Mouse (Mus musculus) inflammation-experienced regulatory T-cells, adult 6 months (primary cell): ENCODE data around the gene Herpud1. TPM values are rescaled to one million over a fixed set of nuclear protein-coding genes. Genes with fewer than 3 reads are reported as not detected.

Source experiments
- ATAC-seq: one replicate; pipeline ENCODE4 v1.8.0; 2017
- polyA plus RNA-seq, 3 experiments: library from polyadenylated mRNA; unstranded; fragments of 100-300 nt; shearing (Covaris generic); gene quantifications; one replicate each; pipeline ENCODE4 v1.2.1; 2017

Gene Herpud1
- 100 to 1,000 TPM in 2 of 3 experiments, 10 to 100 TPM in 1; 75.9 to 149 (median 110) TPM for polyA plus RNA-seq

GRCm38 (mm10) chr8:94386214-94387026 is at the start of gene Herpud1:
Herpud1 (plus strand) TSS chr8:94386438.
- peak; percentile 96 for ATAC-seq

DNA sequence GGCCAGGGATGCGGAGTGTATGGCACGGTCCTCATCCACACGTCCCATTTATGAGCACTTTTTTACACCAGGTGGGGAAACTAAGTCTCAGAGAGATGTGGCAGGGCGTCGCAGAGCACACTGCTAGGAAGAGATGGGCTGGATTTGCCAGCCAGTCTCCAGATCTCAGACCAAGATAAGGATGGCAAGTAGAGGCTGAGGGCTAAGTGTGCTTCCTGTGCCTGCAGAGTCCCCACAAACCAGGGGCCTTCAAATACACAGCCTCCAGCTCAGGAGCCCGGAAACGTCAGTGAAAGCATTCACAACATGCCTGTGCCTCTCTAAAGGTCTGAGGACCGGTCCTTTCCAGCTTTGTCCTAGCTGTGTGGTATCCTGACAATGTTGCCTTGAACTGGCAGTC is 48.7 kb upstream of the Herpud1 start:
- ATAC-seq: no peak

DNA sequence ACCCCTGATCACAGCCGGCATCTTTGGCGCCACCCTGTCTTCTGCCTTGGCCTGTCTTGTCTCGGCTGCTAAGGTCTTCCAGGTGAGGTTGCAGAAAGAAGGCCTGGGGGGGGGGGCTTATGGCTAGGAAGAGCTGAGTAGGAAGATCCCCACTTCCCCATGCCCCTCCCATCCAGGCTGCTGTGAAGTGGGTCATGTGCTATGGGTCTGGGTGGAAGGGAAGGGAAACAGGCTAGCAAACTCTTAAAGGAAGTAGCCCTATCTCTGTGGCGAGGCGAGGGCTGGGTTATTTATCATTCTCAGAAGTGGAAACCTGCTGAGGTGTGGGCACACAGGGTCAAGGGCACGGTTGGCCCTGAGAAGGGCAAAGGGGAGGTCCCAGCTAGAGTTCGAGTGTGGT is 45.4 kb upstream of the Herpud1 start:
- no peak for ATAC-seq

- ATAC-seq: no peak
Measured at GRCm38 (mm10) chr8:94342691-94343090, 43.5 kb upstream of the Herpud1 start.

GRCm38 (mm10) chr8:94343290-94343689 is 42.9 kb upstream of the Herpud1 start:
- ATAC-seq: peak; percentile 69

GRCm38 (mm10) chr8:94343778-94344320 is 42.4 kb upstream of the Herpud1 start:
- no peak for ATAC-seq

- ATAC-seq: no peak
Measured at GRCm38 (mm10) chr8:94345657-94346056, 40.6 kb upstream of the Herpud1 start.

GRCm38 (mm10) chr8:94346264-94346663 is 40.0 kb upstream of the Herpud1 start:
- no peak for ATAC-seq

DNA sequence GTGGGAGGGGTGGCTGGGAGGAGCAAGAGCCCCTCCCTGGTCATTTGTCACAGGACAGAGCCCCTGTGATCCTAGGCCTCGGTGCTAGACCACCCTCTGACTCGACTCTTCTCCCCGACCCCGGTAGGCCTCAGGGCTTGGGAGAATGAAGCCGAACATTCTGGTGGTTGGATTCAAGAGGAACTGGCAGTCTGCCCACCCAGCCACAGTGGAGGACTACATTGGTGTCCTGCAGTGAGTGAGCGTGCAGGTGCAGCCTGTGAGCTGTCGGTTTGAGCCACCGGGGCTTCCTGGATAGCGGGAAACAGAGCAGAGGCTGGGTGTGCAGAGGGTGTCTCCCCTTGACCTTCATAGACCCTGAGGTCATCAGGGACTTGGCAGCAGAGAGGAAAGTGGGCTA is 37.8 kb upstream of the Herpud1 start:
- ATAC-seq: no peak

DNA sequence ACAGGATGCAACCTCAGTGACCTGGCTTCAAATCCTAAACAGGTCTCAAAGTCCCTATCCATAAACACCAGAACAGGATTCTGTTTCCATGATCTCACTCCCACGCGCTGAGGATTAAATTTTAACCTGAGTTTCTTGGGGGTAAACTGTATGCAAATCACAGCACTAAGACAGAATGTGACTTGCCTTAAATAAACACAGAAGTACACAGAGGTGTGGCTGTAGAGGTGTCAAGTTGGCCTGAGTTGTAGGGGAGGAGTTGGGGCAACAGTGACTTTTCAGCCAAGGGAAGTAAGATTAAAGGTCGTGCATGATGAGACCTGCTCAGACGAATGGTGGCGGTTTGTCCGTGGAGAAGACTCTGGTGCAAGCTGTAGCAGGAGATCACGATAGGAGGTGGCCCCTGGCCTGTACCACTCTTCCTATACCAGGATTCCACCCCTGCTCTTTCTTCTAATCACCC is 32.1 kb upstream of the Herpud1 start:
- peak; percentile 41 for ATAC-seq

DNA sequence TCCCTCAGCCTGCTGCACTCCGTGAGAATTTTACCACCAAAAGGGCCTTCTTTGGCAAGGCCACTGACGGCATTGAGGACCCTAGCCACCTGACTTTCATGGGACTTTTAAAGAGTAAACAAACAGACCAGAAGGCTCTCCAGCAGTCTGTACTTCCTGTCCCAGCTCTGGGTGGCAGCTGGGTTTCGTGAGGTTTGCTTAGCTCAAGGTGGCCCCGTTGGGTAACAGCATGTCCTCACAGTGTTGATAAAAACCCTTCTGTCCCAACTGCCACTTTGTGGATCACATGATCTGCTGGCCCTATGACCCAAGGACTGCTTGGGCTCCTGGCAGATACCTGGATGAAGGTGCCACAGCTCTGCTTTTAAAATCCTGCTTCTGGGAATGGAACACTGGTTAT is 31.7 kb upstream of the Herpud1 start:
- peak; percentile 86 for ATAC-seq

- no peak for ATAC-seq
Measured at GRCm38 (mm10) chr8:94357220-94357619, 29.0 kb upstream of the Herpud1 start.

DNA sequence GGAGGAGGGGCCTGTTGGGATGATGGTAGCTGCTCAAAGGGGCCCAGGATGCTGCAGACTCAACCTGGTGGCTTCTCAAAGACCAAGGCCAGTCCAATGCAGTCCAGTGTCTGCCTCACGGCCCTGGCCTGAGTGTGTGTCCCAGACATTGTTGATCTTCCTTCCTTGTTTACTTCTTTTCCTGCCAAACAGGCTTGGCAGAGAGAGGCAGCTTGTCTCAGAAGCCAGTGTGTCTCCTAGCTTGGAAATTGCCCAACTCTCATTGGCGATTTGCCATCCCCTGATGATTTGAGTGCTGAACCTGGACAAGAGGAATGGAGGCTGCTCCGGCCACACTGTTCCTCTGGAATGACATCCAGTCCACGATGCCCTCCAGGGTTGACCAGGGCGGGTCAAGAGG is 27.7 kb upstream of the Herpud1 start:
- no peak for ATAC-seq

DNA sequence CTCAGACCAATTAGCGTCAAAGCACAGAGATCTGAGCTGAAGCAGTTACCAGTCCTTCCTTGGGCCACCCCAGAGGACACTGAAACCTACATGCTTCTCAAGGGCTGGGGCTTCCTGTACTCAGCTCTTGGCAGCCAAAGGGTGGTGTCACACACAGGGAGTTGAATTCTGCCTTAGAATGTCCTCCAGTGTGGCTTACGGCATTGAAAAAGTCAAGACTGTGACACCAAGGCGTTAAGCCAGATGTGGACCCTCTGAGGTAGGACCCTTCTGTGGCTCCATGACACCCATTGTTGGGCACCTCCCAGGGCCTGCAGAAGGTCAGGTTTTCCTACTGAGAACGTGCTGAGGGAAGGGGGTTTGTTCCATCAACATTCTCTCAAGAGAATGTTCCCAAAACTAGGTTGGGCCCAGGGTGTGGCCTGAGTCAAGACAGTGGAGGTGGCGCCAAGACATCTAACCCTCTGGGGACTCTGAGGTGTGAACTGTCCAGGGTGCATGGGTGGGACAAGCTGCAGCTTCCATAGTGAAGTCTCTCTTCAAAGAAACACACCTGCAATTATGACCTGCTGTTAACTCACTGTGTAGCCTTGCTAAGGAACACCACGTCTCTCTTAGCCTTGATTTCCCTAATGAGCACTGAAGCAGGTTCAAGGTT is 24.3 kb upstream of the Herpud1 start:
- no peak for ATAC-seq

- ATAC-seq: peak; percentile 15
Measured at GRCm38 (mm10) chr8:94362607-94363239, 23.5 kb upstream of the Herpud1 start.

DNA sequence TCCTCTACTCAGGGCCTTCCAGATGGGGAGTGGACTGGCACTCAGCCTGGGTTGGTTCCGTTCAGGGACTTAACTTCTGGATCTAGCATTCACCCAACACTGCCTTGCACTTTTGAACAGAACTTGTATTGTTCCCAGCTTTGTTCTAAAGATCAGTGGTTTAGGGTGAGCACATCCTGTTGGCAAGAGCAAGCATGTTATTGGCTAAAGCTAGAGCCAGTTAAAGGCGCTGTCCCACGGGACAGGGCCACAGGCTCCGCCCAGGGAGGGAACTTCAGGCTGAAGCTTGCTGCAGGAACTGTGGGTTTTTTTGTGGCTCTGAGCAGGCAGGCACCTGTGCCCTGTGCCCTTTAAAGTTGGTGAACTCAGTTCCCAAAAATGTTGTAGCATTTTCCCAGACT is 22.9 kb upstream of the Herpud1 start:
- peak; percentile 90 for ATAC-seq

- ATAC-seq: no peak
Measured at GRCm38 (mm10) chr8:94363906-94364305, 22.3 kb upstream of the Herpud1 start.

- no peak for ATAC-seq
Measured at GRCm38 (mm10) chr8:94364686-94365312, 21.4 kb upstream of the Herpud1 start.

DNA sequence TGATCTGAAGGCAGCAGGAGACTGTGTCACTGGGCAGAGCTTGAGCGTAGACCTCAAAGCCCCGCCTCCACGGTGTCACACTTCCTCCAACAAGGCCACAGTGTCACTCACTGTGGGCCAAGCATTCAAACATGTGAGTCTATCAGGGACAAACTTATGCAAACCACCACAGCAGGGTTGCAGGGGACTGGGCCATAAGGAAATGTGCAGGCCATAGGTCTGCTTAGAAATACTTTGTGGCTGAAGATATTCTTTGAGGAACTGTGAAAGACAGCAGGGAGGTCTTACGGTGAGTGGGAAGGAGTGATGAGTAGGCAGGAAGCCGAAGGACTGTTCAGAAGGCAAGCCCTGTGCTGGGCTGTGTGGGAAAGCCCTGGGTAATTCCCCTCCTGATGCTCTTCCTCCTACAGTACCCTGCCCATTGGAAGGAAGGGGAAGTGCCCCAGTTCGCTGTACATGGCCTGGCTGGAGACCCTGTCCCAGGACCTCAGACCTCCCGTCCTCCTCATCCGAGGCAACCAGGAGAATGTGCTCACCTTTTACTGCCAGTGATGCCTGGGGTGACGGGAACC is 20.7 kb upstream of the Herpud1 start:
- ATAC-seq: peak; percentile 81

DNA sequence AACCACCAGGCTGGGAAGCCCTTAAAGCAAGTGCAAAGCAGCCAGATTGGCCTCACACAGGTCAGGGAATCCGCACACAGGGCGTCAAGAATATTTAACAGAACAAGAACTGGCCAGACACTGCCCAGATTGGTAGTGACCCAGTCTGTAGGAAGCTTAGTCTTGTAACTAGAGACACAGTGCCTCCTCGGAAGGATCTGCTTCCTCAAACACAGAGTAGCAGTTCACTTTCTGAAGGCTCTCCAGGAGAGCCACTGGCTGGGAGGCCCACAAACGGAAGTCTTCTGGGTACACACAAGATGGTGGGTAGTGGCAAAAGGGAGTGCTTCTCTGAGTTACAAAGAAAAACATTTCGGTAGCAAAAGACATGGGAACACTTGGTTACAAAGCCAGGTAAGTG is 15.4 kb upstream of the Herpud1 start:
- no peak for ATAC-seq

DNA sequence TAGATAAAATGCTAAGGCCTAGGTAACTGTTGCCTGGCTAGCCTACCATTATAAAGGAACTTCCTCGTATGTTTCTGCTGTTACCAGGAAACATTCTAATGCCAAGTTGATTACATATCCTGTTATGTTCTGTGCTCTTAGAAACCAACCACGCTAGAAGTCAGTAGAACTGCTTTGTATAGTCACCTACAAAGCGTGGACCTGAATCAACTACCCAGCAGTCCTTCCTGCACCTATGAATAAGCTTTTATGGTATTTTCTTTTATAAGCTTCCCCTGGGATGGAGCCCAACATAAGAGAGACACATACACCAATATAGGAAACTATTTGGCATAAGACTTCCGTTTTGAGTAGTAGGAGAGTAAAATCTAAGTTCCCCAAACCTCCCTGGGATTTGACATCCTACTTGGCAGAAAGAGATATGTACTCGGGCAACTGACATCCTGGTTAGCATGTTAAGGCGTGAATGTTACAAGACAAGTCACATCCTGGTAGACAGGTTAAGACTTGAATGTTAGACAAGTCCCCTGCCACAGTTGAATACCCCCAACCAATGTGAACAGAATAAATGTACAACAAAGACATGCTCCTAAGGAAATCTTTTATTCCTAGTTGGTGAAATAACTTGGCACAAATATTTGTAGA is 13.2 kb upstream of the Herpud1 start:
- ATAC-seq: peak; percentile 55

- ATAC-seq: peak; percentile 81
Measured at GRCm38 (mm10) chr8:94375551-94375991, 10.7 kb upstream of the Herpud1 start.
